Mouse (Mus musculus) telencephalon, adult 2 months (tissue): ENCODE measurements around the gene A630095N17Rik.

Experiments used
- DNase-seq: peaks from one replicate; pipeline ENCODE4 v3.0.0-alpha.2; 2011; ENCODE audit warnings: low read depth, low spot score

A630095N17Rik gene

DNA sequence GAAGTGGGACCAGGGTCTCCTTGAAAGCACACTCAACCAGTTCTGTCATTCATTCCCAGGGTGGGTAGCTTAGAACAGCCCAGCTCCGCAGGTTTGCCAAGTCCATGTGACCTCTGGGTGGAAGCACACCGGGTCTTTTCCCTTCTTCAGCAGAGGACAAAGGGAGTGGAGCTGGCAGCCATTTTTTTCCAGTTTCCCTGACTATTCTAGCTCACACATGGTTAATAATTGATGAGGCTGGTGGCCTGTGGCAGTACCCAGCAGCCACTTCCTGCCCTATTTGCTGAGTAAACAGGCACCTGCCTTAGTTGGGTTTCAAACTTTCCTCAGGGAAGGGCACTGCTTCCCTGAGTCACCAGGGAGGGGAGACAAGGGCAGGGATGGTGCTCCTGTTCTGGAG, 17.5 kb downstream of the A630095N17Rik start:
- no peak for DNase-seq

GRCm38 (mm10) chr1:75213096-75213495, 18.8 kb downstream of the A630095N17Rik start:
- no peak for DNase-seq

DNA sequence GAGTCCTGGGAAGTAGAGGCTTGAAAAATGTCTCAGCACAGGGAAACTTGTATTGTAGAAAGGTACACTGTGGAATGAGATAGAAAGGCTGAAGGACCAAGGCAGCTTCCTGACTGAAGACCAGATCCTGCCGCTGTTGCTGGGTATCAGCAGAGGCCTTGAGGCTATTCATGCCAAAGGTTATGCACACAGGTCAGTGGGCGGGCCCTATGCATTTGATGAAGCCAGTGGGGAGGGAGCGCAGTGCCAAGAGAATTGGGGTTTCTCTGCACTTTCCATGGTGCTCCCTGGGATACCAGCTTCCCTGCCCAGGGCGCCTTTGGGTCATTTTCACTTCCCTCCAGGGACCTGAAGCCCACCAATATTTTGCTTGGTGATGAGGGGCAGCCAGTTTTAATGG, 19.4 kb downstream of the A630095N17Rik start:
- DNase-seq, result no peak

- DNase-seq, result no peak
Observed at GRCm38 (mm10) chr1:75211141-75211708, 20.7 kb downstream of the A630095N17Rik start.

GRCm38 (mm10) chr1:75210136-75211087, 21.5 kb downstream of the A630095N17Rik start, which contains the start of the genes Glb1l and Stk16:
Gene Glb1l, minus strand, starts transcription at chr1:75210813.
Gene Stk16, plus strand, starts transcription at chr1:75210838.
- peak; percentile 93 for DNase-seq

- DNase-seq, result no peak
Observed at GRCm38 (mm10) chr1:75208967-75209678, 22.8 kb downstream of the A630095N17Rik start.

DNA sequence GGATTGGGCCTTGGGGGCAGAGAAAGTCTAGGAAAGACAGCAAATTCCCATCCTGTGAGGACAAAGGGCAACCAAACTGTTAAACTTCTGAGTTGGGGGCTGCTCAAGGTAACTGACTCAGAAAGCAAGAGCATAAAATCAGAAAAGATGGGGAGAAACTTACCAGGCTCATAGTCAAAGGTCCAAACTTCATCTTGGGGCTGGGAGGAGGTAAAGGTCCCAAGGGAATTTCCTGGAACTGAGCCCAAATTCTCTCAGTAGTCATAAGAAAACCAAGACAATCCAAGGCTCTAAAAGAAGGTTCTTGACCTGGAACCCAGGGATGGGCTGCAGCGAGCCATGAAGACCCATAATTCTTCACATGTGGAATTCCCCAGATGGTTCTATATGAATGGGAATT, 30.7 kb downstream of the A630095N17Rik start:
- no peak for DNase-seq

DNA sequence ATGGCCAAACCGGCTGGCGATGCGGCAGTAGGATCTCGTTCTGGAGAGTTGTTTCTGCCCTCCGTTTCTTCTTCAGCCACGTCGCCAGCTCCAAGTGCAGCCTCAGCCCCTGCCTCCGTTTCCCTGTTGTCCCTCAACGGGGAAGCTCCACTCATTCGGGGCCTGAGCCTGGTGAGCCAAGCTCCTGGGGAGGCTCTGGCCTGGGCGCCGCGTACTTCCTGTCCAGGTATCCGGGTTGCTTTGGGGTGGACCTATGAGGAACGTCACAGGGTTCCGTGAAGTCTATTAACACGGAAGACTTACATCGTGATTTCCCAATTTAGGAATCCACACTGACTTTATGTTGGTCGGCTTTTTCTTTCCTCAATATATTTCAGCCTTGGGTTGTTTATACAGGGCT, 39.5 kb downstream of the A630095N17Rik start:
- peak; percentile 55 for DNase-seq

DNA sequence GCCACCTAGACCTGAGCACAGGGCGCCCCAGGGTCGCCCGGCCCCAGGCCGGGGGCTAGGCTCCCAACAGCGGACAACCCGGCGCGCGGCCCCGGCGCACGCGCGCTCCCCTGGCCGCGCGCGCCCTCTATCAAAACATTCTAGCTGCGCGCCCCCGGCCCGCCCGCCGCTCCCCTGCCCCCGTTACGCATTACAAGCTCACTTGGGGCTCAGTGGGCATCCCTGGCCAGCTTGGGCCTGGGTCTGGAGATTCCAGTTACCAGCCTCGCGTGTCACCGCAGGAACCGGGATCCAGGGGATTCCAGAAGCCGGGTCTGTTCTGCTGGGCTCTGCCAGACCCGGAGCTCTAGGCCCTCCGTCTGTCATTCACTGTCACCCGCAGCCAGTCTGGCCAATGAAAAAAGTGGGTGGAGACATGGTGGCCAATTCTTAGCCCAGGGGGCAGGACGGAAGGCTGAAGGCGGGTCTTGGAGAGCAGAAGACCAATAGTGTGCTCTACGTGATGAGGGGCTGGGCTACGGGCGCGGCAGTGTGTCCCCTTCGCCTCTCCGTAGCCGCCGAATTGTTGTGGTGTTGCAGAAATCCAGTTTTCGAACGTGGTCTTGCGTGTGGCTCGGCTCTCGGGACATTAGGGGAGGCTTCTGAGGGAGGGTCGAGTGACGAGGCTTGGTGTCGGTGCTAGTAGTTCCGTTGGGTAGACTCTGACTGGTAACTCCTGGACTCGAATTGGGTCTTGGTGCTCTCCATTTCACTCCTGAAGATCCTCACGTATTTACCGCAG, 40.1 kb downstream of the A630095N17Rik start, which contains the start of the genes Ankzf1 and Atg9a:
Ankzf1 (plus strand) TSS at position 530 of the 781 bp plus-strand sequence.
Atg9a (minus strand) TSS at position 575 of the 781 bp plus-strand sequence.
- DNase-seq, result peak; percentile 99

DNA sequence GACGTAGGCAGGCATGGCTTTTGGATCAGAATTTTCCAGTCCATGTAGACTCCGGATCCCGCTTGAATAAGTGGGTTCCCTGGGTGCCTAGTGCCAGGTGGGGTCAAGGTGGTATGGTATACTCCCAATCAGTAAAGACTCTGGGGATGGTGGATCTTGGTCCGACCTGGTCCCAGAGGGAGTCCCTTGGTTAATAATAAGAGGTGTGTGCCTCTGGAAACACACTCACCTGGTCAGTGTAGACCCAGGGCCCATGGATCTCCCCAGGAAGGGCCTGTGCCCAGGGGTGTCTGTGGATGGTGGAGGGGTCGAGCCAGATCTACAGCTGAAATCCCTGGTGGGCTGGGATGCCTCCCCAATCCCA, 40.7 kb downstream of the A630095N17Rik start:
- no peak for DNase-seq

DNA sequence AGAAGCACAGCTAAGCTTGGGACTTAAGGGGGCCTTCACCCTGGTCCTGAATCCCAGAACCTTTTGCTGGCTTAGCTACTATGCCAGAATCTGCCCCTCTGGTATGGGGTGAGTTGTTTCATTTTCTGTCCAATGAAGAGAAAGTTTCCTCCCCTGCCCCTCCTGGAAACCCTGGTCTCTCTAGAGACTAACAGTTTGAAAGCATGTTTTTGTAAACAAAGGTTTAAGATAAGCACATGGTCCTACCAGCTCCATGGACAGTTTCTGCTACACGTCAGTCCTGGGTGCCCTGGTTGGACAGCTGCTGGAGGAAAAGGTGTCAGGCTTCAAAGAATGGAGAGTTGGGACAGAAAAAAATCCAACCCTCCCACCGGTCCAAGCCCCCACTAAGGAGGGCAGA, 41.3 kb downstream of the A630095N17Rik start:
- DNase-seq, result no peak

GRCm38 (mm10) chr1:75187914-75188483, 43.9 kb downstream of the A630095N17Rik start:
- DNase-seq, result no peak

DNA sequence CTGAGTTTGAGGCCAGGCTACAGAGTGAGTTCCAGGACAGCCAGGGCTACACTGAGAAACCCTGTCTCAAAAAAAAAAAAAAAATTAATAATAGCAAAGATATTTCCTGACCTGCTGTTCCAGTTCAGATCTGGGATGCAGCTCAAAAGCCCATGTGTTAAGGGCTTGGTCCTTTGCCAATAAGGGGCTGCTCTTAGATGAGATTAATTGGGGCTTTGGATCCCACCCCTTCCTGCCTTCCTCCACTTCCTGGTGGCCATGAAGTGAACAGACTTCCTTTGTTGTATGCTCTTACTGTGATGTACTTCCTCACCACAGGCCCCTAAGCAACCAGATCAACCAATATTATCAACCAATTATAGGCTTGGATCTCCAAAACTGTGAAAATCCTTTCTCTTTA, 44.8 kb downstream of the A630095N17Rik start:
- no peak for DNase-seq

- no peak for DNase-seq
Observed at GRCm38 (mm10) chr1:75185495-75185894, 46.4 kb downstream of the A630095N17Rik start.

DNA sequence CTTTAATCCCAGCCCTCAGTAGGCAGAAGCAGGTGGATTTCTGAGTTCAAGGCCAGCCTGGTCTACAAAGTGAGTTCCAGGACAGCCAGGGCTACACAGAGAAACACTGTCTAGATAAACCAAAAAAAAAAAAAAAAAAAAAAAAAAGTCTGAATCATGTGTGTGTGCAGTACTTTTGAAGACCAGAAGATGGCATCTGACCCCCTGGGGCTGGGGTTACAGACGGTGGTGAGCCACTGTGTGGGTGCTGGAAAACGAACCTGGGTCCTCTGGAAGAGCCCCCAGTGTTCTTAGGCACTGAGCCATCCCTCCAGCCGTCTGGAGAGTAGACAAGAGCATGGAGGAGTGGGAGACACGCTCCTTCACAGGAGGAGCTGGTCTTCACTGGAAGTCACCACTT, 49.7 kb downstream of the A630095N17Rik start:
- no peak for DNase-seq

DNA sequence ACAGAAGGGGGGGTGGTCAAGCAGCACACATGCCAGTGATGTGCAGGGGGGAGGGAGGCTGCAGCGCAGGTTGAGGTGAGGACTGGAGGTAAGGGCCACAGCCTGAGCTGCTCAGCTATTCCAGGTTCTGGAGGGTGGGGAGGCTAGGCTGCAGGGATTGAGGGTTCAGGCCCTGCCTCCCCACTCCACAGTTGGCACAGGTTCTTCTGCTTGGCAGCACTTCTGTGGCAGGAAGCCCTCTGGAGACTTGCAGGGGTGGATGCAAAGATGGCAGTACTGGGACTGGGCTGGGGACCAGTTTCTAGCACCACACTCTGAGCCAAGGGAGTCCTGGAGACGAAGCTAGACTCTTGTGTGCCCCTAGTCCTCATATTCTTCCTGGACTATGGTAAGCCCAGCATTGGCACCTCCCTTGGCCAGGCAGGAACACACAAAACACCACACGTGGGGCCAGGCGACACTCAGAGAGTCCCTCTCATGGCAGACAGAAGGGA, 50.5 kb downstream of the A630095N17Rik start:
- no peak for DNase-seq

DNA sequence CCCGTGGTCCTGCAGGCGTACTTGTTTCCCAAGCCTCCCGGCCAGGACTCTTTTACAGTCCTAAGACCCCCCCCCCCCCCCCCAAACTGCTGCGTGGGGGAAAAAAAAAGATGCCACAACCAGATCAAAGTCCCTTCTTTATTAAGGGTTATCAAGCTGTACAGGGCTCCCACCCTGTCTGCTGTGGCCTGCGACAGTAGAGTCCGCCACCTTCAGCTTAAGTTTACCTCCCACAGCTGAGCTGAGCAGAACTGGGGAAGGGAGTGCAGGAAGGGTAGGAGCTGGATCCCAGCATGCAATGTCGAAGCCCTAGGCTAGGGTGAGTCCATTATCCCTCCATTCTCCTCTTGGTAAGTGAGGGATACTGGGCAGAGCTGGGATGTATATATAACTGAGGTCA, 51.2 kb downstream of the A630095N17Rik start:
- no peak for DNase-seq

DNA sequence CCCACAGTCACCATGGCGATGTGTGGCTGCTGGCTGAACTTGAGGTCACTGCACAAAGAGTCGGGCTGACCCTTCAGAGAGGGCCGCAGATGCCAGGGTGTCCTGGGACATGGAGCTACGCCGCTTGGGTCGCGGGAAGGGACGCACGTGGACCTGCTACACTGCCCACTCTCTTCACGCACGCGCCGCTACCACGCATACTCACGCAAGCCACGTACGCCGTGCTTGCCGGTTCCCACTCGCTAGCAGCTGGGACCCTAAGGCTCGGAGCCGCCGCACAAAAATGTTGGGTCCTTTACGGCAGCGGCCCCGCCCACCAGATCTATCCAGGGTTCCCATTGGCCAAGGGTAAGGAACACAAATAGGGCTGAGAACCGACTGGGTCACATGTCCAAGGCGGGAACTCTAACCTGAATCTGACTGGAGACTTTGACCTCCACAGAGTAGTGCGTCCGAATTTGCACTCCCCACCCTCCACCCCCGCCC, 51.8 kb downstream of the A630095N17Rik start, which contains the start of gene Abcb6:
Abcb6 (minus strand) TSS at position 288 of the 486 bp plus-strand sequence.
- DNase-seq, result peak; percentile 93

- DNase-seq, result no peak
Observed at GRCm38 (mm10) chr1:75179334-75180104, 52.4 kb downstream of the A630095N17Rik start.
